Mouse (Mus musculus) liver, postnatal 0 days (tissue): ENCODE results near the gene Rd3l. TPM values are rescaled to one million over a fixed set of nuclear protein-coding genes. Genes with fewer than 3 reads are reported as not detected.
A peak's percentile ranks its signal among the peaks of the same experiment; 100 is the strongest.

Source experiments
- ATAC-seq: fragments of 200-750 bp; cut with Nextera tagmentation; 2 replicates; pipeline ENCODE4 v1.8.0; 2017; ENCODE audit warnings: mild to moderate bottlenecking, moderate library complexity
- DNase-seq: peaks from one replicate; pipeline ENCODE4 v3.0.0-alpha.2; 2016
- H3K27ac ChIP-seq: fragments of 300-500 bp; sonication (generic); 2 replicates; pipeline ENCODE4 v1.5.1; 2014; ENCODE audit warnings: antibody characterized with exemption, moderate library complexity, mild to moderate bottlenecking, low read depth
- H3K27me3 ChIP-seq: fragments of 300-500 bp; sonication (generic); 2 replicates; pipeline ENCODE4 v1.6.1; 2014; ENCODE audit warnings: low read length, control low read depth, mixed read lengths; ENCODE audit not compliant: insufficient read depth
- H3K36me3 ChIP-seq: fragments of 300-500 bp; sonication (generic); replicated peaks from 2 replicates; pipeline ENCODE4 v1.6.1; 2014; ENCODE audit warnings: mild to moderate bottlenecking, control low read depth, low read length, moderate library complexity, mixed read lengths; ENCODE audit not compliant: insufficient read depth
- H3K4me1 ChIP-seq: fragments of 300-500 bp; sonication (generic); 2 replicates; pipeline ENCODE4 v1.6.1; 2014; ENCODE audit warnings: antibody characterized with exemption, mild to moderate bottlenecking, control low read depth; ENCODE audit not compliant: insufficient read depth
- H3K4me2 ChIP-seq: fragments of 300-500 bp; sonication (generic); 2 replicates; pipeline ENCODE4 v1.6.1; 2014; ENCODE audit warnings: low read depth, mild to moderate bottlenecking, low read length, moderate library complexity, mixed read lengths
- H3K4me3 ChIP-seq: fragments of 300-500 bp; sonication (generic); 2 replicates; pipeline ENCODE4 v1.5.1; 2014; ENCODE audit warnings: low read depth, low read length
- H3K9ac ChIP-seq: fragments of 300-500 bp; sonication (generic); replicated peaks from 2 replicates; pipeline ENCODE4 v1.6.1; 2014; ENCODE audit warnings: mild to moderate bottlenecking, moderate library complexity
- H3K9me3 ChIP-seq: fragments of 300-500 bp; sonication (generic); 2 replicates; pipeline ENCODE4 v1.6.1; 2016; ENCODE audit warnings: mild to moderate bottlenecking, control low read depth, low read length, mixed read lengths
- CTCF ChIP-seq: sonication (generic); IDR thresholded peaks from 2 replicates; pipeline ENCODE4 v1.5.1; 2016; ENCODE audit warnings: antibody characterized with exemption, low read depth
- EP300 ChIP-seq: IDR thresholded peaks from 2 replicates; pipeline ENCODE4 v1.6.1; 2016; ENCODE audit warnings: antibody characterized with exemption, low read depth, mild to moderate bottlenecking
- WGBS: fragments of 180-500 bp; shearing (Covaris S2); extraction: QIAGEN DNeasy Blood & Tissue Kit; methylation state at CpG from one replicate; pipeline ENCODE4 v1.1.7; 2014; ENCODE audit not compliant: insufficient replicate concordance; 5-methylcytosine and 5-hydroxymethylcytosine counted together
- polyA plus RNA-seq: library from polyadenylated mRNA; unstranded; fragments of >200 nt; fragmentation: Nextera tagmentation; extraction: Ambion mirVana; gene quantifications from 2 replicates; pipeline ENCODE4 v1.2.1, GENCODE M21; 2015

Rd3l gene
- polyA plus RNA-seq, 1 experiment from 2014 or later: not detected

GRCm38 (mm10) chr12:111943421-111944064 is 37.6 kb downstream of the Rd3l start:
- WGBS: 33% methylated on average over 10 of the region's 10 CpGs
- Histone ChIP-seq H3K4me1 (peaks cover 28% of the 10 kb centered on the region), H3K27ac (peak overlapping the region; percentile 88), H3K4me2 (peak overlapping the region; percentile 58), H3K27me3 (no peaks in the 10 kb centered on the region), H3K36me3 (no peaks in the 10 kb centered on the region), H3K9me3 (no peaks in the 10 kb centered on the region), H3K4me3 (peak overlapping the region; percentile 29; the same call in 1 of the 2 replicates), H3K9ac (peak overlapping the region; percentile 21; the same call in 1 of the 2 replicates)
- TF ChIP-seq EP300: no peak
- TF ChIP-seq CTCF: no peak
- no peak for ATAC-seq
- no peak for DNase-seq

GRCm38 (mm10) chr12:111938623-111939177 is 42.4 kb downstream of the Rd3l start:
- Histone ChIP-seq H3K4me2 (no peak overlapping the region), H3K27ac (no peak overlapping the region)
- 32% methylated on average over 1 of the region's 1 CpGs for WGBS

GRCm38 (mm10) chr12:111936706-111937550 is 44.2 kb downstream of the Rd3l start:
- Histone ChIP-seq H3K36me3 (no peaks in the 10 kb centered on the region), H3K9ac (no peak overlapping the region), H3K27ac (no peak overlapping the region), H3K9me3 (no peaks in the 10 kb centered on the region), H3K4me1 (peaks cover 29% of the 10 kb centered on the region), H3K4me3 (no peak overlapping the region), H3K4me2 (peak overlapping the region; percentile 32; the same call in 1 of the 2 replicates), H3K27me3 (no peaks in the 10 kb centered on the region)
- WGBS: 47% methylated on average over 24 of the region's 24 CpGs
- ATAC-seq: no peak
- DNase-seq: no peak
- no peak for TF ChIP-seq CTCF
- TF ChIP-seq EP300: no peak

More at GRCm38 (mm10) chr12:111938623-111939177, 42.4 kb downstream of the Rd3l start:
- DNase-seq (no peak), ATAC-seq (no peak)
- Histone ChIP-seq H3K9ac (no peak overlapping the region), H3K9me3 (no peaks in the 10 kb centered on the region), H3K27me3 (no peaks in the 10 kb centered on the region), H3K4me1 (peaks cover 24% of the 10 kb centered on the region), H3K4me3 (no peak overlapping the region), H3K36me3 (no peaks in the 10 kb centered on the region)
- TF ChIP-seq CTCF (no peak), EP300 (no peak)

DNA sequence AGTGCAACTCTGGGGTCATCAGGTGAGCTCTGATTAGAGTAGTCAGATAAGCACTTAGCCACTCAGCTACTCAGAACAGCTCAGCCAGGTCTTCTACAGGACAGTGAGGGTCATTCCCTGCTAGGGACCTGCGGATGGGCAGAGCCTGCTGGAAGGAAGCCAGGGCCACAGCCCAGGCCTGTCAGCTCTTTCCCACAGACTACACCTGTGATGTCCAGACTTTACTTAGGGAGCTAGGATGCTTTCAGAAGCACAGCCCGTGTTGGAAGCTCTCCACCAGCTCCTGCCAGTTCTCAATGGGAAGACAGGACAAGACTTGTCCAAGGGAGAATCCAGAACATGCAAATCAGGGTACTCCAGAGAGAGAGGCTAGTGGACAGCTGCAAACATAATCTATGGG is 47.1 kb downstream of the Rd3l start:
- 60% methylated on average over 2 of the region's 2 CpGs for WGBS
- no peaks in the 10 kb centered on the region for H3K9me3 ChIP-seq
- no peak for DNase-seq
- ATAC-seq: no peak
- no peak for TF ChIP-seq EP300
- no peak for TF ChIP-seq CTCF
- H3K27me3 ChIP-seq: no peaks in the 10 kb centered on the region
- no peak overlapping the region for H3K27ac ChIP-seq
- no peak overlapping the region for H3K9ac ChIP-seq
- peaks cover 29% of the 10 kb centered on the region for H3K4me1 ChIP-seq
- H3K4me3 ChIP-seq: no peak overlapping the region
- H3K4me2 ChIP-seq: peak overlapping the region; percentile 49
- no peaks in the 10 kb centered on the region for H3K36me3 ChIP-seq

- WGBS: 38% methylated on average over 11 of the region's 11 CpGs
- peaks cover 29% of the 10 kb centered on the region for H3K4me1 ChIP-seq
- no peaks in the 10 kb centered on the region for H3K36me3 ChIP-seq
- H3K4me3 ChIP-seq: no peak overlapping the region
- peak overlapping the region; percentile 49 for H3K4me2 ChIP-seq
- DNase-seq (peak; percentile 67), ATAC-seq (peak; percentile 89)
- H3K9ac ChIP-seq: no peak overlapping the region
- TF ChIP-seq CTCF (peak; percentile 29), EP300 (no peak)
- H3K9me3 ChIP-seq: no peaks in the 10 kb centered on the region
- no peaks in the 10 kb centered on the region for H3K27me3 ChIP-seq
- H3K27ac ChIP-seq: peak overlapping the region; percentile 29; the same call in 1 of the 2 replicates
Observed at GRCm38 (mm10) chr12:111933032-111933704, 47.9 kb downstream of the Rd3l start.
